Mouse (Mus musculus): Measurements from ENCODE around the gene Snx29.

Snx29 gene

DNA sequence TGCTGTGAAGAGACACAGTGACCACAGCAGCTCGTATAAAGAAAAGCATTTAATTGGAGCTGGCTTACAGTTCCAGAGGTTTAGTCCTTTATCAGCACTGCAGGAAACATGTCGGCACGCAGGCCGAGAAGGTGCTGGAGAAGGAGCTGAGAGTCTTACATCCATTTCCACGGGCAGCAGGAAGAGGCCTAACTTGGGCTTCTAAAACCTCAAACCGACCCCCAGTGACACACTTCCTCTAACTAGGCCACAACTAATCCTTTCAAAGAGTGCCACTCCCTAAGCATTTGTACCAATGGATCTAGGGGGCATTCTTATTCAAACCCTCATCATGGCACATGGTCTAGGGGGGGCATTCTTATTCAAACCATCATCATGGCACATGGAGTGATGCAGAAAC is 406.4 kb downstream of the Snx29 start:
- no peak for DNase-seq (ENCODE audit: low read depth, low spot score)

DNA sequence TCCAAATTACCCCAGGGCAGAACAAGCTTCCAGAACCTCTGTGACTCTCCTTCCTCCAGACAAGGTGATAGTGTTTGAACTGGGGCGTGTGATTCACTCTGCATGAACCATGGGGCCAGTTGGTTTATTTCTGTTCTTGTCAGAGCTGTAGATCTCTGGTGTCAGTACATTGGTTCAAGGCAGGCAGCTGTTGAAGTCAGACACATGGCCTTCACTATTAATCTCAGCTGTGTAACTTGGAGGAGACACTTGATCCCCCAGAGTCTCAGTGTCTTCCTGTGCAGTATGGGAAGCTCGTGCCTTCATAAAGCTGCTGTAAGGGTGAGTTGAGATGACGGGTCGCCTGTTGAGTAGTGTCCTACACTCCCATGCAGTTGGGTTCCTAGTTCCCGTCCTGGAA is 407.1 kb downstream of the Snx29 start:
- DNase-seq (ENCODE audit: low read depth, low spot score), result no peak

DNA sequence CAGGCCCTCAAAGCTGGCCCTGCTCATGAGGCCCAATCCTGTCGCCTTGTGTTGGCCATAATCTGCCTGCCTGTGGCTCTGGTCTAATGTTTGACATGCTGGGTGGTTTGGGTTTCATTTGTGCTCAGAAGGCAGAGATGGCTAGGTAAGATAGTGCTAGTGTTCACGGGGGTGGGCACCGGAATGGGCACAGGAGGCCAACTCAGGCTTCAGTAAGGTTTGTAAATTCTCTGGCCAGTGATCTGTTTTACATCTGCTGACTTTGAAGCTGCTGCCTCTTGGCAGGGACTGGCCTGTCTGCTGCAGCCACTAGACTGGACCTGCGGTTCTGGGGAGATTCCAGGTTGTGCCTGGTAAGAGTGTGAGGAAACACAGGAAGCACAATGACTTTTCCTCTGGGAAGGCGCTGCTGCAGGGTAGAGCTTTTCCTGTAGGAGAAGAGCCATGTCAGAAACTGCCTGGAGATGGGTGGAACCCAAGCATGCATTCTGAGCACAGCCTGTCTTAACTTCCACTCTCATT is 408.4 kb downstream of the Snx29 start:
- no peak for DNase-seq (ENCODE audit: low read depth, low spot score)

DNA sequence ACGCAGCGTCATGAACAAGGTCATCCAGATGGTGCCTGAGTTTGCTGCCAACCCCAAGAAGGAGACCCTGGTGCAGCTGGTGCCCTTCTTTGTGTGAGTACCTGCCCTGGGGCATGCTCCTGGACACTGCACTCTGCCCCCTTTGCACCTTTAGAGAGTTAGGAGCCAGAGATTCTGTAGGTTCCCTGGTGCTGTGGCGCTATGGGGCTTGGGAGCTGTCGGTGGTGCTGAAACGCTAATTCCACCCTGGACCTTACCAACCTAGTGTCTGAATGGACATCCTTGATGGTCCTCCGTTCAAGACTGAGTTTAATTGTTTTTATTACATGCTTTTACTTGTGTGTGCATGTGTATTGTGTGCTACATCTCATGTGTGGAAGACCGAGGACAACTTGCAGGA is 415.6 kb downstream of the Snx29 start:
- DNase-seq (ENCODE audit: low read depth, low spot score), result no peak

DNA sequence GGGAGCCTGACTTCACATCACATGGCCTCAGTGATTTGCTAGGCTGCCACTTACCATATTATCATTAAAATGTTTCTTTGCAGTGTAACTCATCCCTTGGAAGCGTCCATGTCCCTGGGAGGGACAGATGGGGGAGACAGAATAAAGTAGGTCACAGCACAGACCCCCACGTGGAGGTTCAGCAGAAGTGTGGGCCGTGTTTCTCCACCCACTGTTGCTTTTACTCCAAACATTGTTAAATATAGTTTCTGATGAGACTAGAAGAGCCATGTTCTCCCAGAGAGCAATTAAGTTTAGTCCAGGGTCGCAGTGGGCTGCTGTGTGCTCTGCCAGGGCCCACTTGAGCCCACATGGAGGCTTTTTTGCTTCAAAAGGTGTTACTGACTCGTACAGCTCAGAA is 419.2 kb downstream of the Snx29 start:
- DNase-seq (ENCODE audit: low read depth, low spot score), result no peak

DNA sequence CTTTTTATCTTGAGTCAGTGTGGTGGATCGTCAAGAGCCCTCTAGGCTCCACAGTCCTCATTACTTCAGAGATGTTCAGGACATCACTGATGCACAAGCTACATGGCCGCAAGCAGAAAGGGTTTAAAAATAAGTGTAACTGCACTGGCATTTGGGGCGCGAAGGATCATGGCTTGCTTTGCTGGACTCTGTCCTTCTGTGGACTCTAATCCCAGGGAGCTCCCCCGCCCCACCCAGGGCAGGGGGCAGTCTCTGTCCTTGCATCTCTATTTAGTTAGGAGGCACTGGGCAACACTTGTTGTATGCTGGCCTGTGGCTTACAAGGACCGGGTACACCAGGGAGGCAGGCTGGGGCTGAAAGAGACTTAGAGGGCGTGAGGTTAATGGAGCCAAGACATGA is 419.6 kb downstream of the Snx29 start:
- DNase-seq (ENCODE audit: low read depth, low spot score), result no peak

DNA sequence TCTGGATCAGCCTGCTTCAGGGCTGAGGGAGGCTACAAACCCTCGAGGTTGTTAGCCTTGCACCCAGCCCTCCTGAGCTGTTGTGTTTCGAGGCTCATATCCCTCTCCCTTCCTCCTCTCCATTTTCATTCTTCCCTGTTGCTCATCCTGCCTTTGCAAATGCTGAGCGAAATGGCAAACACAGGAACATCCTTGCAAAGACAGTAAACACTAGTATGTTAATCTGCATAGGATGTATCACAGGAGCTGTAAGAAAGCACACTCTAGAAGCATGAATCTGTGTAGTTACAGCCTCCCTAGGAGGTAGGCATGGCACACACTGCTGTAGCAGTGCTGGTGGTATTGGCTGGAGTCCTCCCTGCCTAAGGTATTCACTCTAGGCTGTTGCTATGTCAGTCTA is 420.3 kb downstream of the Snx29 start:
- no peak for DNase-seq (ENCODE audit: low read depth, low spot score)

DNA sequence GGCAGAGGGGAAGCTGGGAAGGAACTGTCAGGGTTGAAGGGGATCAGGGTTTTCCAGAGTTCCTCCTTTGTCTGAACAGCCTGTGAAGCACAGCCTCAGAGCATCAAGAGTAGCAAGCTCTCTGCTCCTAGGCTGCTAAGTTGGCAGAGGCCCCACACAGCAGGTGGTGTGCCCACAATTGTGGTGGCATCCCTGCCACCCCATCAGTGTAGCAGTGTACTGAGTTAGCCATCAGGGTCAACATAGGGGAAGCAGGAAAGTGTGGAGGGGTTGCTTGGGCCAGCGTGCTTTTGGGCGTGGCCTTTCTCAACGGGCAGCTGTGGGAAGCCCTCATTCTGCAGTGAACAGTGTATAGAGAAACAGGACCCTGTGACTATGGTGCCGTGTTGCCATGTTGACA is 421.0 kb downstream of the Snx29 start:
- no peak for DNase-seq (ENCODE audit: low read depth, low spot score)

DNA sequence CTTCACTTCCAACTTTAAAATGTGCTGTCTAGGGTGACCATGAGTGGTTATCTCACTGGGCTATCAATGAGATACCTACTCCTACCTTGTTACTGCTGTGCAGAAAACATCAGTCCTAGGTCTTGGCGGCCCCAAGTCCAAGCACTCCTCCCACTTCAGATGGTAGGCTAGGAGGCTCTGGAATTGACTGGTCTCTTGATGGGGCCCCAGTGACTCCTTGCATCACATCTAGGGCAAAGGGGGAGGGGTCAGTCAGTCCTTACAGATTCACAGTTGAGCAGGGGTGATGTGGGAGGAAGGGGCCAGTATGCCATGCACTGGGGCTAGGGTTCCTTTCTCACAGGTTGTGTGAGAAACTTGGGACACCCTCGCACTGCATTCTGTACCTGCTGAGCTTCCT is 423.3 kb downstream of the Snx29 start:
- no peak for DNase-seq (ENCODE audit: low read depth, low spot score)

DNA sequence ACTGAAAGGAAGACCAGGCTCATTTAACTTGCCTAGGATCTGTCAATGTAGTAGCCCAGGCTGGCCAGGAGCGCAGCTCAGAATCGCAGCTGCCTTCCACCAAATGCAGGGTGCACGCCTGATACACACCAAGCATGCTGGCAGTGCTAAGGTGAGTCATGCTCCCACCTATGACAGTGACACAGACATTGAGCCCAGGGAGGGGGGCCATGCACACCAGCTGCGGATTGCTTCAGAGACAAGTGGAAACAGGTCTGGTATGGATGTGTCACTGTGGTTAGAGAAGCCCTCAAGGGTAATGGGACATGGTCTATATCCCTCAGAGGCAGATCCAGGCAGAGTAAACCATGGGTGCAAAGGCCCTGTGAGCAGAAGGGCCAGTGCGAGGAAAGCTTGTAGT is 425.2 kb downstream of the Snx29 start:
- no peak for DNase-seq (ENCODE audit: low read depth, low spot score)

DNA sequence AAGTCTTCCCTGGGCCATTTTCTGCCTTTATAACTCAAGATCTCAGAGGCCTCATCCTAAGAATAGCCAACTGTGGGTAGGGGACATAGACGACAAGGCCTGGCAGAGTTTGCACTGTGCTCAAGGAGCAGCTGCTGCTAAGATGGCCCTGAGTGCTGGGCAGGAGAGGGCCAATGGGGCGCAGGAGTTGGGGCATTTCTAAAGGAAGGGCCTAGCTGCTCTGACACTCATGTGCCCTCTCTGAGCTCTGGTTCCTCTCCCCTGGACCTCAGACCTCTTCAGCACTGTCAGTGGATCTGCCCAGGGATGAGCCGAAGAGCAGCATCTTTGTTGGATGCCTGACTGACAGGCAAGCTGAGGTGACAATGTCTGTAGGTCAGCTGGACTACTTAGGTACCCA is 426.4 kb downstream of the Snx29 start:
- no peak for DNase-seq (ENCODE audit: low read depth, low spot score)

DNA sequence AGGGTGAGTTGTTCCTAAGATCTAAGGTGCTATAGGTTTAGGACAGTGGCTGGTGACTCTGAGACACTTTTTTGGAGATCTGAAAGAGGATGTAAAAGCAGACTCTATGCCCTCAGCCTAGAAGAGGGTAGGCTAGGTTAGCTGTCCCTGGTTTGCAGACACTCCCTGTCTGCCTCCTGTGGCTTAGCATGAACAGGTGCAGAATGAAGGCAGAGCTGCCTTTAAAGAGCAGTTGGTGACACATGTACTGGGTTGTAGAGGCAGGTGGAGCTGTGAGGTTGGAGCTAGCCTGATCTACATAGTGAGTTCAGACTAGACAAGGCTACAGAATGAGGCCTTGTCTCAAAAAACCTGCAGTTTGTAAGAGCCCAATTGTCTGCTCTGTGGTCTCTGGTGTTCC is 427.9 kb downstream of the Snx29 start:
- no peak for DNase-seq (ENCODE audit: low read depth, low spot score)

DNA sequence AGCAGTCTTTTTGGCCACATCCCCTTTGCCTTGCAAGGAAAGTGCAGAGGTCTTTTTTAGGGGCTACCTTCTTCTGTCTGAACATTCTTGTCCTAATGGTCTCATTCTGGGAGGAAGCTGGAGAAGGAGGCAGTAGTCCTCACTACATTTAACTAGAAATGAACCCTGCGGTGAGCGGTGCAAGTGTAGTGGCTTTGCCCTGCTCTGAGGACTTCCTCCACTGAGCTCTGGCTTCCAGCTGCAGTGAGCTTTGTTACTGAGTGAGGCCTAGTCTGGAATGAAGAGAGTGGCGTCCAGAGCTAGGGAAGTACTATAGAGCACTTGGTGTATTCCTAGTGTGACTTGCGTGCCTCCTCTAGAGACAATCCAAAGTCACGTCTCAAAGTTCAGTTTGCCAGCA is 429.8 kb downstream of the Snx29 start:
- DNase-seq (ENCODE audit: low read depth, low spot score), result no peak

DNA sequence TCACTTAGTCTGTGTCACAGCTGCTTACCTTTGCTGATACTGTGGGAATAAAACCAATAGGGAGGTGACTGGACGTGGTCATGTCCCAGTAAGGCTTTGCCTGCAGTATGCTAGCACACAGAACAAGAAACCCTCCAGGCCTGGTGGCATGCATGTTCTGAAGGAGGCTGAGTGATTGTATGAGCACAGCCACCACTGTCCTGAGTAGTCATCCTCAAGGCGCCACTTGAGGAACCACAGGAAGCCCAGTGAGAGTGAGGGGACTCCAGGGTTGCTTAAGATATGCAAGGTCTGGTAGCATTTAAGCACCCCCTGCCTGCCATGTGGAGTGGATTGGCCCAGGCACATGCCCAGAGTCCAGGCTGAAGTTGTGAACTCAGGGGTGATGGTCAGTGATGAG is 430.8 kb downstream of the Snx29 start:
- DNase-seq (ENCODE audit: low read depth, low spot score), result no peak

DNA sequence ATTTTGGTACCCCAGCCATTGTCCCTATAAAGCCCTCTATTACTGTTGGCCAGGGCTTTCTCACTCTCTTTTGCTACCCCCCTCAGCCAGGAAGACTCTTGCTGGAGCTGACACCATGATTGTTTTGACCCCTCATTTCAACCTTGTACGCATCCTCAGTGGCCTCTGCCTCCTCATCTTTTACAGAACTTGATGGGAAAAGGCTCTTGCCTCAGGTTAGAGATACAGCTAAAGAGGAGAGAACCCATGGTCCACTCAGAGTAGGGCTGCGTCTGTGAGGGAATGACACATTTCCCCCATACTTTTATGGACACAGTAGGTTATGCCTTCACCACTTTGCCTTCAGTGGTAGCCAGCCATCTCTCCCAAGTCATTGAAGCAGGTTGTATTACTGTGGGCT is 431.4 kb downstream of the Snx29 start:
- no peak for DNase-seq (ENCODE audit: low read depth, low spot score)

DNA sequence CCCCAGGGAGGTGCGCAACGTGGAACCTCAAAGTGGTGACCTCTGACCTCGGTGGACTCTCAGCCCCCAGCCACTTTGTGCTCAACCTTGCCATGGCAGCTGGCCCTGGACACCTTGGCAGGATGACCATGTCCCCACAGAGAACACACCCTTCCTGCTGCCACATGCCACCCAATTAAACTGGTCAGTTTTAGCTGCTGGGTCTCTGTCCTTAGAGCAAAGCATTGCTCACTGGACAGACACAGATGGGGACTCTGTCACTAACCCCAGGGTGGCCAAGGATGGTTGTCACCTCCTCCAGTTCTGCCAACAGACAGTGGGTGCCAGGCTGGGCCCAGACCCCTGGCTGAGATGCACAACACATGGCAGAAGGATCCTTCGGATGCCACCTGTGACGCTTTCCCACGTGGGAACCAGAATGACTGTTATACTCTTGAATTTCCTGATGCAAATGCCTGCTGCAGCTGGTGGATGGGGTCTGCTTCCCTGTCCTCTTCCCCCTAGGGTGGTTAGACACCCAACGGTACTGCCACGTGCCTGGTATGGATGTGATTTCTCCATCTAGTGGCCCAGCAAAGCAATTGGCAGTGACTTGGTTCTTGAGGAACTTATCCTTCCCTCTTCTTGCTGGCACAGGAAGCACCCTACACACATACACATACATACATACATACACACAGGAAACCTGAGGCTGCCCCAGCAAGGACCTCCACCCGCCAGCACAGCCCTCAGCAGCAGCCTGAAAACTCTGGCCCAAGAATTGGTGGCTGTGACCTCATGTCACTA is 432.8 kb downstream of the Snx29 start:
- no peak for DNase-seq (ENCODE audit: low read depth, low spot score)

DNA sequence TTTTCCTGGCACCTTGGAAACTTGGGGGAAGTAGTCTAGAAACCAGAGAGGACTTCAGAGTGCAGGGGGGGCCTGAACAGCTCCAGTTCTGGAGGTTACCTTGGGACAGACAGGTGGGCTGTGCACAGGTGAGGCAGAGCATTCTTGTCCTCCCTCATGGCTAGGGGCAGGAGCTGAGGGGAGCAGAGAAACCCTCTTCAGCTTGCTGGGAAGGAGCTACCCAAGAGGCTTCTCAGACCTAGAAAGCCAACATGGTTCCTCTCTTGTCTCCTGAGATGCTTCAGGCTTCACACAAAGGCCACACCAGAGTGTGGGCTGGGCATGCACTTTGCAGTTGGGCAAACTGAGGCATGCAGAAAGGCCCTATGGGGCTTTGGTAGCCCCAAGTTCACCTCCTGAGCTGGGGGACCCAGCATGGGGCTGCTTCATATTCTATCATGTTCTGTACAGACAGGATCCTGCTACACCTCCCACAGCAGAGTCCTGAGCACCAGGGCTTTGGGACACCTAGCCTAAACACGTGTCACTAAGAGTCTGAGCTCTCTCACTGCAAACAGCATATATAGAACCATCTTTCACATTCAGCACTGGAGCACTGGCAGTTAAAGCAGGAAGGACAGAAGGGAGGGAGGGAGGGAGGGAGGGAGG is 434.0 kb downstream of the Snx29 start:
- no peak for DNase-seq (ENCODE audit: low read depth, low spot score)

DNA sequence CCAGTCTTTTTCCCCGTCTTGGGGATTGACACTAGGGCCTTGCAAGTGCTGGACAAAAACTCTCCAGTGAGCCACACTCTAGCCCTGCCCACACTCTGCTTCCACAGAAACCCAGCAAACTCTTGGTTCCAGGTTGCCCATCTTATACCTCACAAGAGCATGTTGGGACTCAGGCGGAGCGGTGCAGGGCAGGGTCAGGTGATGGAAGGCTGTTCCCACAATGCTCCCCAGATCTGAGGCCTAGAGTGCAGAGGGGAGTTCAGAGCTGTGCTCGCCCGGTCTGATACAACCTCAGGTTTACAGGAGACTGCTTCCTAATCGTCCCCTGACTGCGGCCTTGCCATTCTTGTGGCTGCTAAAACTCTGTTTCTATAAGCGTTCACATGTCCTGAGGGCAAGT is 434.8 kb downstream of the Snx29 start:
- no peak for DNase-seq (ENCODE audit: low read depth, low spot score)

DNA sequence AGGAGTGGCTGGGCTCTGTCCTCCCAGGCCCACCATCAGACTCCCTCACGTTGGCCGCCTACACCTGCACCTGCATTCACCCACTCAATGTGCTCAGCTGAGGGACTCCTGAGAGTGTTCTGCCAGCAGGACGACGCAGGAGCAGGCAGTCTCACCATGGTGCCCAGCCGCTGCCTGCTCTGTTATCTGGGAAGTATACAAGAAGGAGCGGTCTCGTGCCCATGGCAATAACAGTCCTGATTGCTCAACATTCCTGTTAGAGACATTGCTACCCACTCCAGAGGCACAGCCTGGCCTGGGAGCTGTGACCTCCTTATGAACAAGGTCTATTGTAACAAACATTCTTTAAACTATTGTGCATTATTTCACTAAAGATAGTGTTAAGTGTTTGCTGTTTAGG is 435.2 kb downstream of the Snx29 start:
- no peak for DNase-seq (ENCODE audit: low read depth, low spot score)

DNA sequence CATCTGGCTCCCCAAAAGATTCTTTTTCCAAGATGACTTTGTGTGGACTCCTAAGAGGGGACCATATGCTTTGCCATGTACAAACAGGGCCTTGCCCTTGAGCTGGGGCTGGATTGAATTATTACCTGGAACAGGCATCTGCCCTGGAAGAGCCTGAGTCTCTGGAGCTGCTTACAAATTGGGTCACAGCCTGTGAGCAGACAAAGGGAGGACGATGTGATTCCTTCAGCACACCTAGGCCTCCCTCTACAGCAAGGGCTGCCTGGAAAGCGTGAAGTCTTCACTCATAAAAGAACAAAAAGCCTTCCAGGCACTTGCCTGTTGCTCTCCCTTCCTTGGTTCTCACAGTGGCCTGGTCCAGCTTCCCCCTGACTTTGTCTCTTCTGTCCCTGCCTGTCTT is 449.6 kb downstream of the Snx29 start:
- DNase-seq (ENCODE audit: low read depth, low spot score), result no peak

DNA sequence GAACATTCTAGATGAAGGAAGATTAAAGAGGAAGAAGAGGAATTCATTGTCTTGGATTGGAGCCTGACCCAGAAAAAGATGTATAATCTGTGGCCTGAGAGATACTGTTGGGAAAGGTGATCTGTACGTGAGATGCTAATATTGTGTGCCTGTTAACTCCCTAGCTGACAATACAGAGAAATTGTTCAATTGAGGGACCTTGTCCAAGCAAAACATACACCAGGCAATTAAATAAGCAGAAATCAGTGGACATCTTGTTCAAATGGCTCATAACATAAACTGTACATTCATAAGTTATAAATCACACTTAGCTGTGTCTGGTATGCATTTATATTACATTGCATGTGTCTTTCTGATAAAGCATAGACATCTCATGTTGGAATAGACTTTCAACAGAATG is 451.6 kb downstream of the Snx29 start:
- DNase-seq (ENCODE audit: low read depth, low spot score), result no peak

DNA sequence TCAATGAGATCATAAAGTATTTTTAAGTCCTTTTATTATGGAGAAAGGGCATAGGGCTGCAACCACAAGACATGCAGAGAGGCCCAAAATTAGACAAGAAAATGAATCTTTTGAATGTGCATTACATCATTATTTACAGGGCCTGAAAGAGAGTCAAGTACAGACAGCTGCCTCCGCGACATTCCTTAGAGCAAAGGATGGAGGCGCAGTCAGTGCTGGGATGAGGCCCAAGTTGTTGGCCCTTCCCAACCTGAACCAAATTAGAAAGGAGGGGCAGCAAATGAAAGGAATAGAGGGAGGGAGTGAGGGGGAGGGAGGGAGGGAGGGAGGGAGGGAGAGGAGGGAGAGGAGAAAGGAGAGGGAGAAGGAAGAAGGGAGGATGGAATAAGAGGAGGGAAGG is 453.8 kb downstream of the Snx29 start:
- no peak for DNase-seq (ENCODE audit: low read depth, low spot score)

DNA sequence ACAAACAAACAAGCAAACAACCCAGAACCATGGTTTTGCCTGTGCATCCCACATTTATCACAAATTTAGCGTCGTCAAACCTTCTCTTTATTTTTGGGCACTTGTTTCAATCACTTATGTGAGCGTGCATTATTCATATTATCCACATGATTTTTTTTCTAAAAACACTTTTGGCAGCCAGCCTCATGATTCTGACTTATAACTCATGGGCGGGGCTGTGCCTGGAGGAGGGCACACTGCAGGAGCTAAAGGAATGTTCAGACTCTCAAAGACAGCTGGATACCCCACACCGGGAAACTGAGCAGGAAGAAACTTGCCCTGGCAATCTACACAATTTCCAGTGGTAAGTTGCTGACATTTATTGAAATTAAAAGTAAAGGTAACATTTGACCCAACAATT is 455.5 kb downstream of the Snx29 start:
- DNase-seq (ENCODE audit: low read depth, low spot score), result no peak

Data from CD4-positive helper T cell, adult 2 months (primary cell).